Mouse (Mus musculus): Measurements from ENCODE around the gene Edc4.

DNA sequence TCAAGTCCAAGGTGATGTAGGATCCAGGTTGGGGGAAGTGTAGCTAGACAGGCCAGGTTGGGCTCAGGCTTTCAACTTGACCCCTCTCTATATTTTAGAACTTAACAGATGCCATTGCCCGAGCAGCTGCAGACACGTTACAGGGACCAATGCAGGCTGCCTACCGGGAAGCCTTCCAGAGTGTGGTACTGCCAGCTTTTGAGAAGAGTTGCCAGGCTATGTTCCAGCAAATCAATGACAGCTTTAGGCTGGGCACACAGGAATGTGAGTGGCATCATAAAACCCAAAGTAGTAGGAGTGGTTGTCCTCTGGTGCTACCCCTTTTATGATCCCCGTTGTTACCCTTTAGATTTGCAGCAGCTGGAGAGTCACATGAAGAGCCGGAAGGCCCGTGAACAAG, 10.2 kb downstream of the Edc4 start:
- TF ChIP-seq MAFK (IDR thresholded peaks at IDR 0.05; ENCODE audit: insufficient read depth, low read depth, low read length) (no peak), ZC3H11A (IDR thresholded peaks at IDR 0.05; ENCODE audit: borderline replicate concordance, low read depth, low read length) (no peak), ZNF384 (IDR thresholded peaks at IDR 0.05; ENCODE audit: low read depth, low read length) (no peak), CHD2 (IDR thresholded peaks at IDR 0.05; ENCODE audit: low read depth, low read length) (no peak)

Measured in ES-E14 (cell line).